15 mouse cellular contexts compared by ENCODE assay signal in the genomic region with DNA sequence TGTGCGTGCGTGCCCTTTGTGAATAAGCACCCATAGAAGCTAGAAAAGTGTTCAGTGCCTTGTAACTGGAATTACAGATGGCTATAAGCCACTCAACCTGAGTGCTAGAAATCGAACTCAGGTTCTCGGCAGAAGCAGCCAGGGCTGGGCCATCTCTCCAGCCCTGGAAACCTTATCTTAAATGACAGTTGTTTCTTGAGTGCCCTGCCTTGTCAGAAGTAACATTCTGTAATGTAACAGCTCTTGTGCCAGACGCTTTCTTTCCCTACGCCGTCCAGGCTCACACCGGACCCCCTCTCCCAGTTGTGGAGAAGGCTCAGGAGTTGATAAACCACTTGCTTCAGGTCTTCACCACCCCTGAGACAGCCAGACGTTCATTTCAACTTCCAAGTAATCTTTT. TPM values are rescaled to one million over a fixed set of nuclear protein-coding genes. Genes with fewer than 3 reads are reported as not detected.
DNase-seq lines count a peak whose midpoint lies in the region; ATAC-seq and TF ChIP-seq lines count a peak whose summit lies in the region.
"Had no signal": no experiment of that assay in that cellular context is flagged by ENCODE, and none has a peak within 500 bp of the region (broad histone marks: within the 10 kb centered on the region; RNA-seq: fewer than 3 reads in every experiment).

No protein-coding gene starts in this region.

- peak; percentile 85 for ATAC-seq in liver, embryonic 12.5 days
- peak; percentile 84 for ATAC-seq in megakaryocyte-erythroid progenitor cell, adult 5-6 weeks (replicated peaks; ENCODE audit: low FRiP score, low TSS enrichment, poor library complexity, severe bottlenecking)
- no peak for ATAC-seq in midbrain, postnatal 0 days (ENCODE audit: low FRiP score)
- ATAC-seq: midbrain, embryonic 16.5 days had no signal

- peak overlapping the region; percentile 51 for H3K4me3 ChIP-seq in erythroblast, embryonic 14.5 days (replicated peaks)
- peak overlapping the region; percentile 2 for H3K4me3 ChIP-seq in liver, embryonic 12.5 days
- no peak overlapping the region for H3K4me3 ChIP-seq in midbrain, postnatal 0 days (ENCODE audit: low read depth, low read length)
- H3K4me3 ChIP-seq: embryonic facial prominence, embryonic 13.5 days; forebrain, embryonic 12.5 days; hindbrain, embryonic 15.5 days; lung, embryonic 15.5 days; megakaryocyte, embryonic 14.5 days had no signal

- H3K4me2 ChIP-seq in liver, embryonic 12.5 days = peak overlapping the region; percentile 57
- H3K4me2 ChIP-seq in midbrain, postnatal 0 days (ENCODE audit: low read depth, low read length, poor library complexity, severe bottlenecking) = no peak overlapping the region
- H3K4me2 ChIP-seq: embryonic facial prominence, embryonic 13.5 days; forebrain, embryonic 12.5 days; heart, embryonic 11.5 days; hindbrain, embryonic 15.5 days; lung, embryonic 15.5 days had no signal

- TF ChIP-seq CTCF in midbrain, postnatal 0 days (IDR thresholded peaks at IDR 0.05) = no peak

- 27% methylated on average over 9 of the region's 9 CpGs for WGBS in liver, embryonic 12.5 days (ENCODE audit: insufficient replicate concordance)
- 92% methylated on average over 9 of the region's 9 CpGs for WGBS in midbrain, postnatal 0 days

- peaks cover 89% of the 10 kb centered on the region for H3K4me1 ChIP-seq in erythroblast, embryonic 14.5 days (ENCODE audit: control insufficient read depth)
- peaks cover 53% of the 10 kb centered on the region for H3K4me1 ChIP-seq in liver, embryonic 12.5 days
- no peaks in the 10 kb centered on the region; the same call in 1 of the 2 replicates for H3K4me1 ChIP-seq in midbrain, postnatal 0 days (ENCODE audit: insufficient read depth, low read length)

- H3K27me3 ChIP-seq in erythroblast, embryonic 14.5 days (ENCODE audit: control insufficient read depth) = no peaks in the 10 kb centered on the region
- H3K27me3 ChIP-seq in liver, embryonic 12.5 days (replicated peaks) = no peaks in the 10 kb centered on the region
- H3K27me3 ChIP-seq in midbrain, postnatal 0 days (ENCODE audit: insufficient read depth, low read length) = no peaks in the 10 kb centered on the region
- H3K27me3 ChIP-seq: embryonic facial prominence, embryonic 13.5 days; forebrain, embryonic 12.5 days; hindbrain, embryonic 15.5 days; lung, embryonic 15.5 days had no signal

- peaks cover 38% of the 10 kb centered on the region for H3K36me3 ChIP-seq in erythroblast, embryonic 14.5 days (ENCODE audit: control insufficient read depth)
- H3K36me3 ChIP-seq in liver, embryonic 12.5 days = no peaks in the 10 kb centered on the region
- no peaks in the 10 kb centered on the region for H3K36me3 ChIP-seq in midbrain, postnatal 0 days (ENCODE audit: insufficient read depth, low read length)
- H3K36me3 ChIP-seq: forebrain, embryonic 12.5 days; hindbrain, embryonic 15.5 days had no signal

- H3K27ac ChIP-seq in liver, embryonic 12.5 days = peak overlapping the region; percentile 89
- no peak overlapping the region for H3K27ac ChIP-seq in midbrain, postnatal 0 days (ENCODE audit: low read depth, low read length)
- H3K27ac ChIP-seq: forebrain, embryonic 12.5 days; hindbrain, embryonic 15.5 days; lung, embryonic 15.5 days had no signal

- DNase-seq in spleen, adult 12 weeks (ENCODE audit: low spot score) = peak; percentile 39
- DNase-seq in spleen, postnatal 14 days (ENCODE audit: low spot score in 2 of 2) = no peak
- DNase-seq in lung, postnatal 25 days (ENCODE audit: low spot score) = no peak
- no peak for DNase-seq in midbrain, postnatal 0 days (ENCODE audit: low spot score)
- DNase-seq: thymus, postnatal 25 days had no signal

- no peaks in the 10 kb centered on the region for H3K9me3 ChIP-seq in erythroblast, embryonic 14.5 days (ENCODE audit: control insufficient read depth, low read length)
- H3K9me3 ChIP-seq in liver, embryonic 12.5 days (replicated peaks) = no peaks in the 10 kb centered on the region
- H3K9me3 ChIP-seq in midbrain, postnatal 0 days (ENCODE audit: low read length) = no peaks in the 10 kb centered on the region
- H3K9me3 ChIP-seq: embryonic facial prominence, embryonic 13.5 days; forebrain, embryonic 12.5 days; hindbrain, embryonic 15.5 days; lung, embryonic 15.5 days; megakaryocyte, embryonic 14.5 days had no signal

- H3K9ac ChIP-seq in liver, embryonic 12.5 days = peak overlapping the region; percentile 51
- no peak overlapping the region for H3K9ac ChIP-seq in midbrain, postnatal 0 days (replicated peaks; ENCODE audit: low read length, poor library complexity, severe bottlenecking)
- H3K9ac ChIP-seq: embryonic facial prominence, embryonic 13.5 days; forebrain, embryonic 12.5 days; hindbrain, embryonic 15.5 days; lung, embryonic 15.5 days had no signal

RNA-seq across cellular contexts. Expression of gene Jade2, which starts 16.8 kb away (rescaled TPM):
- polyA plus RNA-seq in erythroblast, embryonic 14.5 days (2012) = 0.18 and 0.19 TPM in 2 replicates
- 0.92 and 0.95 TPM in 2 replicates for polyA plus RNA-seq in liver, embryonic 12.5 days (2016; fragmentation: Nextera tagmentation; extraction: Ambion mirVana)
- 11.1 and 12.1 TPM in 2 replicates for total RNA-seq in megakaryocyte-erythroid progenitor cell, adult 5-6 weeks (2014; fragmentation: Nextera tagmentation)
- 7.1 and 8.9 TPM in 2 replicates for total RNA-seq in megakaryocyte-erythroid progenitor cell, adult 5-6 weeks (2017)
- 3.6 and 3.7 TPM in 2 replicates for total RNA-seq in midbrain, postnatal 0 days (2014; rRNA removed)
- 0.95 and 0.98 TPM in 2 replicates for polyA plus RNA-seq in midbrain, postnatal 0 days (2015; fragmentation: Nextera tagmentation; extraction: Ambion mirVana)
